Mouse (Mus musculus) midbrain, embryonic 11.5 days (tissue): ENCODE data around the gene Nckap5. TPM values are rescaled to one million over a fixed set of nuclear protein-coding genes. Genes with fewer than 3 reads are reported as not detected.

ENCODE experiments used
- ATAC-seq: fragments of 200-750 bp; cut with Nextera tagmentation; 2 replicates; pipeline ENCODE4 v1.8.0; 2017; ENCODE audit warnings: moderate TSS enrichment, moderate library complexity; ENCODE audit not compliant: low FRiP score
- DNase-seq: peaks from one replicate; pipeline ENCODE4 v3.0.0; 2015; ENCODE audit warnings: low spot score; ENCODE audit errors: missing footprints
- H3K27ac ChIP-seq: fragments of 300-500 bp; sonication (generic); 2 replicates; pipeline ENCODE4 v1.5.1; 2014; ENCODE audit warnings: low read depth, low read length
- H3K27me3 ChIP-seq: fragments of 300-500 bp; sonication (generic); 2 replicates; pipeline ENCODE4 v1.6.1; 2014; ENCODE audit warnings: mild to moderate bottlenecking, low read length, moderate library complexity, mixed read lengths; ENCODE audit not compliant: control insufficient read depth, insufficient read depth
- H3K36me3 ChIP-seq: fragments of 300-500 bp; sonication (generic); 2 replicates; pipeline ENCODE4 v1.6.1; 2014; ENCODE audit warnings: mild to moderate bottlenecking, low read length, moderate library complexity, mixed read lengths; ENCODE audit not compliant: control insufficient read depth, insufficient read depth
- H3K4me1 ChIP-seq: fragments of 300-500 bp; sonication (generic); 2 replicates; pipeline ENCODE4 v1.6.1; 2014; ENCODE audit warnings: low read length; ENCODE audit not compliant: control insufficient read depth, insufficient read depth
- H3K4me2 ChIP-seq: fragments of 300-500 bp; sonication (generic); 2 replicates; pipeline ENCODE4 v1.6.1; 2014; ENCODE audit warnings: mild to moderate bottlenecking, moderate library complexity
- H3K4me3 ChIP-seq: fragments of 300-500 bp; sonication (generic); 2 replicates; pipeline ENCODE4 v1.5.1; 2014; ENCODE audit warnings: low read depth, low read length
- H3K9ac ChIP-seq: fragments of 300-500 bp; sonication (generic); 2 replicates; pipeline ENCODE4 v1.6.1; 2014; ENCODE audit warnings: low read length
- H3K9me3 ChIP-seq: fragments of 300-500 bp; sonication (generic); 2 replicates; pipeline ENCODE4 v1.6.1; 2016; ENCODE audit warnings: low read length; ENCODE audit not compliant: control insufficient read depth
- WGBS: fragments of 180-500 bp; shearing (Covaris S2); extraction: QIAGEN DNeasy Blood & Tissue Kit; methylation state at CpG from one replicate; pipeline ENCODE4 v1.1.7; 2014; 5-methylcytosine and 5-hydroxymethylcytosine counted together
- polyA plus RNA-seq: library from polyadenylated mRNA; unstranded; fragments of >200 nt; fragmentation: Nextera tagmentation; extraction: Ambion mirVana; gene quantifications from 2 replicates; pipeline ENCODE4 v1.2.1, GENCODE M21; 2014

Nckap5 gene
- polyA plus RNA-seq, 1 experiment from 2014 or later, result 20.4 TPM

GRCm38 (mm10) chr1:126832885-126833284 is 2.3 kb upstream of the Nckap5 start:
- H3K27ac ChIP-seq, result no peak overlapping the region
- ATAC-seq (no peak), DNase-seq (no peak)
- H3K4me2 ChIP-seq, result no peak overlapping the region
- H3K36me3 ChIP-seq, result no peaks in the 10 kb centered on the region
- H3K9ac ChIP-seq, result no peak overlapping the region
- H3K4me1 ChIP-seq, result peaks cover 13% of the 10 kb centered on the region
- H3K9me3 ChIP-seq, result no peaks in the 10 kb centered on the region
- no peak overlapping the region for H3K4me3 ChIP-seq
- 85% methylated on average over 1 of the region's 1 CpGs for WGBS
- H3K27me3 ChIP-seq, result no peaks in the 10 kb centered on the region

- no peak for DNase-seq
- 70% methylated on average over 9 of the region's 9 CpGs for WGBS
- Histone ChIP-seq H3K9ac (no peak overlapping the region), H3K27me3 (no peaks in the 10 kb centered on the region), H3K4me3 (no peak overlapping the region), H3K27ac (no peak overlapping the region), H3K4me2 (no peak overlapping the region), H3K9me3 (no peaks in the 10 kb centered on the region), H3K36me3 (no peaks in the 10 kb centered on the region), H3K4me1 (peaks cover 13% of the 10 kb centered on the region)
- no peak for ATAC-seq
Observed at GRCm38 (mm10) chr1:126829031-126829430, 1.6 kb downstream of the Nckap5 start.

GRCm38 (mm10) chr1:126824841-126825240 is 5.8 kb downstream of the Nckap5 start:
- no peak overlapping the region for H3K4me2 ChIP-seq
- WGBS, result 69% methylated on average over 3 of the region's 3 CpGs
- H3K4me1 ChIP-seq, result peaks cover under 1% of the 10 kb centered on the region; the same call in 1 of the 2 replicates
- no peaks in the 10 kb centered on the region for H3K27me3 ChIP-seq
- H3K9ac ChIP-seq, result no peak overlapping the region
- ATAC-seq, result no peak
- no peaks in the 10 kb centered on the region for H3K9me3 ChIP-seq
- no peak for DNase-seq
- H3K27ac ChIP-seq, result no peak overlapping the region
- H3K36me3 ChIP-seq, result no peaks in the 10 kb centered on the region
- no peak overlapping the region for H3K4me3 ChIP-seq

- WGBS, result 88% methylated on average over 6 of the region's 6 CpGs
- ATAC-seq (no peak), DNase-seq (no peak)
- no peaks in the 10 kb centered on the region for H3K27me3 ChIP-seq
- H3K9me3 ChIP-seq, result no peaks in the 10 kb centered on the region
- no peak overlapping the region for H3K9ac ChIP-seq
- H3K36me3 ChIP-seq, result no peaks in the 10 kb centered on the region
- H3K4me2 ChIP-seq, result no peak overlapping the region
- H3K4me1 ChIP-seq, result peaks cover 4% of the 10 kb centered on the region
- H3K27ac ChIP-seq, result no peak overlapping the region
- no peak overlapping the region for H3K4me3 ChIP-seq
Observed at GRCm38 (mm10) chr1:126822246-126822645, 8.4 kb downstream of the Nckap5 start.

GRCm38 (mm10) chr1:126817381-126818034 is 13.1 kb downstream of the Nckap5 start:
- no peaks in the 10 kb centered on the region; the same call in 1 of the 2 replicates for H3K9me3 ChIP-seq
- H3K4me3 ChIP-seq, result no peak overlapping the region
- no peak overlapping the region for H3K9ac ChIP-seq
- no peak overlapping the region for H3K4me2 ChIP-seq
- no peaks in the 10 kb centered on the region for H3K36me3 ChIP-seq
- ATAC-seq, result 0 out of 2 replicates have a peak, but pooled peaks have one; percentile 48
- WGBS, result 45% methylated on average over 9 of the region's 9 CpGs
- no peaks in the 10 kb centered on the region for H3K27me3 ChIP-seq
- DNase-seq, result no peak
- H3K27ac ChIP-seq, result no peak overlapping the region
- H3K4me1 ChIP-seq, result peaks cover 4% of the 10 kb centered on the region

- 71% methylated on average over 3 of the region's 3 CpGs for WGBS
- no peak overlapping the region for H3K27ac ChIP-seq
- ATAC-seq, result no peak
Observed at GRCm38 (mm10) chr1:126806994-126807611, 23.5 kb downstream of the Nckap5 start.

GRCm38 (mm10) chr1:126806548-126806947 is 24.1 kb downstream of the Nckap5 start:
- Histone ChIP-seq H3K4me2 (no peak overlapping the region), H3K4me1 (no peaks in the 10 kb centered on the region), H3K36me3 (no peaks in the 10 kb centered on the region), H3K9ac (no peak overlapping the region), H3K4me3 (no peak overlapping the region), H3K9me3 (no peaks in the 10 kb centered on the region), H3K27me3 (no peaks in the 10 kb centered on the region), H3K27ac (no peak overlapping the region)
- DNase-seq (no peak), ATAC-seq (no peak)
- WGBS, result 84% methylated on average over 7 of the region's 7 CpGs

More at GRCm38 (mm10) chr1:126806994-126807611, 23.5 kb downstream of the Nckap5 start:
- Histone ChIP-seq H3K9ac (no peak overlapping the region), H3K9me3 (no peaks in the 10 kb centered on the region), H3K36me3 (no peaks in the 10 kb centered on the region), H3K27me3 (no peaks in the 10 kb centered on the region), H3K4me2 (no peak overlapping the region), H3K4me3 (no peak overlapping the region), H3K4me1 (no peaks in the 10 kb centered on the region)
- no peak for DNase-seq

- ATAC-seq (no peak), DNase-seq (no peak)
- WGBS, result 78% methylated on average over 3 of the region's 3 CpGs
- H3K27ac ChIP-seq, result no peak overlapping the region
- no peaks in the 10 kb centered on the region for H3K9me3 ChIP-seq
- H3K36me3 ChIP-seq, result no peaks in the 10 kb centered on the region
- H3K27me3 ChIP-seq, result no peaks in the 10 kb centered on the region
- H3K4me3 ChIP-seq, result no peak overlapping the region
- H3K9ac ChIP-seq, result no peak overlapping the region
- H3K4me2 ChIP-seq, result no peak overlapping the region
- no peaks in the 10 kb centered on the region for H3K4me1 ChIP-seq
Observed at GRCm38 (mm10) chr1:126802405-126802804, 28.2 kb downstream of the Nckap5 start.

GRCm38 (mm10) chr1:126801706-126802105 is 28.9 kb downstream of the Nckap5 start:
- no peak for DNase-seq
- no peak overlapping the region for H3K4me3 ChIP-seq
- no peak overlapping the region for H3K4me2 ChIP-seq
- H3K36me3 ChIP-seq, result no peaks in the 10 kb centered on the region
- no peaks in the 10 kb centered on the region for H3K27me3 ChIP-seq
- no peak overlapping the region for H3K9ac ChIP-seq
- no peaks in the 10 kb centered on the region for H3K9me3 ChIP-seq
- no peak overlapping the region for H3K27ac ChIP-seq
- ATAC-seq, result no peak
- 77% methylated on average over 8 of the region's 8 CpGs for WGBS
- H3K4me1 ChIP-seq, result no peaks in the 10 kb centered on the region
